Mouse (Mus musculus): Measurements from ENCODE around the gene Gabrg3. TPM values are rescaled to one million over a fixed set of nuclear protein-coding genes. Genes with fewer than 3 reads are reported as not detected.
A peak's percentile ranks its signal among the peaks of the same experiment; 100 is the strongest.

Gene Gabrg3
- total RNA-seq (2021), result 10 to 100 TPM; 15.5 to 16.5 TPM

DNA sequence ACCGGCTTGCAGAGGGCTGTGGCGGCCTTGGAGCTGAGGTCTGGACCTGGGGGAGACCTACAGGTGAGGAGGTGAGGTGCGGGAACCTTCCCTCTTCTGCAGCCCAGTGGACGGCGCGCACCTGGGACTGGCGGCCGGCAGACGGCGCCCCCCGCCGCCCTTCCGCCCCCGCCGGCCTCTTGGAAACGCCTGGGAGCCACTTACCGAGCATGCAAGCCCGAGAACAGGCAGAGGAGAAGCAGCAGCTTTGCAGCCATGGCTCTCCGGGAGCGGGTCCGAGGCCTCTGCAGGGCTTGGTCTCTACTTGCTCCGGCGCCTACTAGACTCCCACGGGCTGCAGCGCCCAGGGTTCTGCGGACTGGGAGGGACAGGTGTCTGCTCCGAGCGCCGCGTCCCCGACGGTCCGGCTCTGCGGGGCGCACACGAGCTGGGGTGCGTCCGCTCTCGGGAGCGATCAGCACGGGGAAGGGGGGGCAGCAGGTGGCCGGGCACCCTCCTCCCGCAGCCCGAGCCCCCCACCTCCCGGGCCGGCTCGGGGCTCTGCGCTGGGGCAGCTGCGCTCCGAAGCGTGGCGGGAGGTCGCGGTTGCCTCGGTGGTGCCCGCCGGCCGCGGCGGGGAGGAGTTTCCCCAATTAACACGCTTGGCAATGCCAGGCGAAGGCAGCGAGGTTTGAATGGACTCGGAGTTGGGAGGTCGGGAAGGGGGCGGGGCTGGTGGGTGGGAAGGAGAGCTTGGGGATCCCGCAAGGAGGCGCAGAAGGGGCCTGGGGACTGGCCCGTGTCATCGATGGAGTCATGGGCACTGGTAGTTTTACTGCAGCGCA is at the start of gene Gabrg3:
Gabrg3 (minus strand) TSS at position 672 of the 824 bp plus-strand sequence.
- peak; percentile 37 to 51 for DNase-seq

DNA sequence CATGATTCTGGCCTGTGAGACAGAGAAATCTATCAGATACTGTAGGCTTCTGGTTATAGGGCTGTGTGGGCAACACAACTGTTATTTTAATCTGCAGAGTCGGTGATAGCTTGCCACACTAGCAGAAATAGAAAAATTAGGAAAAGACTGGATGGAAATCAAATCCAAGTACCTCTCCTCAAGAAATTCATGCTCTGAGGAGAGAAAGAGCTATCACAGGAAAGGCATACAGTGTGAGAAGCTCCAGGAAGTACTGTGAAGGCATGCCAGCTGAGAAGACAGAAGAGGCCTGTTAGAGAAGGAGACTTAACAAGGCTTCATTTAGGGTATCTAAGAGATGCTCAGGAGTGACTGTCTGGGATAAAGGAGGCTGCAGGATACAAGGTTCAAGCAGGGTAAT is 35.7 kb upstream of the Gabrg3 start:
- DNase-seq, result no peak

DNA sequence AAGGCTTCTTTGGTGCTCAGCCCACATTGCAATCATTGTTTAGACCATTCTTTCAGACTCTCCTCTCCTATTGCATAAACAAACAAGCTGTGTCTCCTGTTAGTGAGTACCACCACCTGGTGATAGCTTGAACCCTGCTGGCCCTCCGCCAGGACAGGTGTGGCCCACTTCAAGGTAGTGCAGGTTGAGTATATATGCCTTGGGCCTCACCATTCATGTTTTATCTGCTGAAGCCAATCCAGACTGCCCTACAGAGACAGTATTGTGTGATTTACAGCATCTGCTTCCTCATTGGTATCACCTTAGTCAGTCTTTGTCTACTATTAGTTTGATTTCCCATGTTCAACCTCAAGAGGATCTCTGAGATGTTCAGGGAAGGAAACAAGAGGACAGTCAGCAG is 34.1 kb upstream of the Gabrg3 start:
- no peak for DNase-seq

DNA sequence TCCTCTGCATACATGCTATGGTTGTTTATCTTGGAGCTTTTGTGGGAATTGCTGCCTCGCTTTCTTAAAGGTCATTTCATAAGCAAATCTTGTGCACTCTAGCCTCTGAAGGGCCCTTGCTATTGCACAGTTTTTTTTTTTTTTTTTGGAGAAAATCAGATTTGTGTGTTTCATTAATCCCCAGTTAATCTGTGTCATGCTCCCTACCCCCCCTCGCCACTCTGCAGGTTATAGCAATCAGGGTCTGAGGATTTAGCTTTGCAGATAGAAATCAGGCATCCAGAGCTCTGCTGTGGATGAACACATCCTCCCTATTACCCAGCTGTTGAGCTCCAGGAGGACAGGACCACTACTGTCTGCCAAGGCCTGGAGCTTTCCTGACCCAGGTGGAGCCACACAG is 32.4 kb upstream of the Gabrg3 start, which contains the start of gene Gabrb3:
Gabrb3 (plus strand) TSS at position 301 of the 400 bp plus-strand sequence.
- DNase-seq, result no peak

DNA sequence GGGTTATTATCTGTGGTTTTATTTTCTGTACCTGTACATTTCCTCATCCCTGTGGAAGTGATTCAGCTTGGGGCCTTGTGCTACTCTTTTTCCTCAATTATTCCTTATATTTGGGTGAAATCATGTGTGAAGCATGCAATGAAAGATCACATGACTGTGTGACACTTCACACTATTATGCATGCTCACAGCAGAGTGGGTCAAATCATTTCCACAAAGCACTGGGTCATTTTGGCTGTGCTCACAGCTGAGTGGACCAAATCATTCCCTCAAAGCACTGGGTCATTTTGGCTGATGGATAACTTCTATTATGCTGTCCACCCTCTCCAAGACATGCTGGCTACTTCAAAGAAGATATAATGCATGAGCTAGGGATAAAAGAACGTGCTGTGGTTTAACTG is 25.9 kb upstream of the Gabrg3 start:
- no peak for DNase-seq

DNA sequence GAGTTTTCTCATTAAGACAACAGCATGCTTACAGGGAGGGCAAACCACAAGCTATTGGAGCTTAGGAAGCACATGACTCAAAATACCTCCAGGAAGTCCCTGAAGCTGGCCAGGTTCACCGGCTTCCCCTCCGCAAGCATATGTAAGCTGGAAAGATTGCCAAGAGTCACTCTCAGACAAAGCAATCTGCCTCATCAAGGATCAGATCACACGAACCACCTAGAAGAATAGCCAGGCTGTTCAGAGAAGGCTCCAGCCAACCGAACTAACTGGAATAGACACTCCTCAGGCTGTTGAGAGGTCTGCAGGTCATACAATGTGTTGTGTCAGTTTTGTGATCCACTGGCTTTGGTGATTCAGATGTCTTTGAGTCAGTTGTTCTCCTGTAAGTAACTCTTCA is 24.2 kb upstream of the Gabrg3 start:
- DNase-seq, result no peak

DNA sequence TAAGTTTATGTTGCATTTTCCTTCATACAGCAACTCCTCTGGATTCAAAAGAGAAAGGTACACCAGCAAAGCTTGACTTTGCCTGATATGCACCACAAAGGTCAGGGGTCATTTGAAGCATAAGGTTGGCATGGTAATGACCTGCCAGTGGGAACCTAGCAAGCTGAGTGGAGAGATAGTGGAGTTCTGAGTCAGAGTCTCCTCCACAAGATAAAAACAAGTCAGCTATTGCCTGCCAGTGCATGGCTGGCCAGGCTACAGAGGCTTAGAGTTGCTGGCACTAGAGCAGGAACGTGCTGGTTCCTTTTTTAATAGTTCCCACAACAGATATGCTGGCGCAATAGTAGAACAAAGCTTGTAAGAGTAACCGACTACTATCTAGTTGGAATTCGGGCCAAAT is 6.6 kb upstream of the Gabrg3 start:
- no peak for DNase-seq

DNA sequence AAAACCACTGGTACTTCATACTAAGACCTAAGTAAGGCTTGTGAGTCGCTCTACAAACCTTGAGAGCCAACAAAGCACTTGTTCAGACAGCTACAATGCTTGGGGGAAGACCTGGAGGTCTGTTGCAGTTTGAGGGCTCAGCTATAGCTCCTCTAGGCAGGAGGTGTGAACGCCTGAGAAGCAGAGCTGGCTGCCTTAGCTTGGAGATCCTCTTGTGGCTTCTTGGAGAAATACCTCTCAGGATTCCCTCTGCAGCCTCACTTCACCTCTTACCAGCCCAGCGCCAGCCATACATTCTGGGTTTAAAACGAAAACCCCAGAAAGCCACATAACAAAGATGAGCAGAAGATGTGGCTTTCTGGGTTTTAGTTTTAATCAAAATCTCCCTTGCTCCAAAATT is 3.1 kb upstream of the Gabrg3 start:
- DNase-seq, result no peak

DNA sequence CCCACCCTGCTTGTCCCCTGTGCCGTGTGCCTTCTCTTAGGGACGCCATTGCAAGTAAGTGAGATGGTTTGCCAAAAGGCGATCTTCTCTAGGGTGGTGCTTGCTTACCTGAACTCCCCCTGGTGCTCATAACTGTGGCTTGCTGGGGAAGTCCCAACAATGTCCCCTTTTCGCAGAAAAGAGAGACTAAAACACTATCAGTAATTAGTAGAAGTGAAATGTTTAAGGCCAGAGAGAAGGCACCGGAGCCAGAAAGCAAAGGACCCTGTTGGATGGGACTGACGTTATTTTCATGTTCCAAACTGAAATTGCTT is 310 bp upstream of the Gabrg3 start:
- DNase-seq, result no peak

DNA sequence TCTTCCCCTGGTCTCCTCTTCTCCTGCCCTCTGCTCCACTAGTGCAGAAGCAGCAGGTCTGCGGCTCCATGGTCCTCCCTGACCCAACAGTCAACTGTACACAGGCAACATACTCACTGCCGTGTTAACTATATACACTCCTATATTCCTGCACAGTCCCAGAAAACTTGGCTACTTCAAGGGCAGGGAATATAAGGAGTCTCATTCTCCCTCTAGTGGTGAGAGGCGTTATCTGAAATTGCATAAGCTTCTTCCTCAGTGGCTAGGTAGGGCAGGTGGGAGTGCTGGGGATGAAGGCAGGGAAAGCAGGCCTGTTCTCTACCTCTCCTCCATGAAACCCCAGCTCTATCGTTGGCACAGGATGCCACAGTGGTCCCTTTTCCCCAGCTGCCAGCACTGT is 2.9 kb downstream of the Gabrg3 start:
- peak in 1 of 2 experiments; percentile 27 for DNase-seq

DNA sequence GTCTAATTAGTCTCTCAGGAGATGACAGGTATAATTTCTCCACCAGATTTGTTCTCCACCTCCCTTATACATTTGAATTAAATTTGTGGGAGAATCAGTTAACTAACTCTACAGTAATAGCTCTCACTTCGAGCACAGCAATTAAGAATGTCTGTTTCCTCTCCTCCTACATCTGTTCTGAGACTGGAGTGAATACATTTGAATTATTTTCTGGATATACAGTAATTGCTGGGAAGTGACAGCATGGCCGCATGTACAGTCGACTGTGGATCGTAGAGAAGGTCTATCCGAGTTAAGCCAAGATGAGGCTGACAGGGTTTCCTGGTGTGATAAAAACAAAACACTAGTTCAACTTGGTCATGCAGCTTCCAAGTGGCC is 21.0 kb downstream of the Gabrg3 start:
- DNase-seq, result no peak

DNA sequence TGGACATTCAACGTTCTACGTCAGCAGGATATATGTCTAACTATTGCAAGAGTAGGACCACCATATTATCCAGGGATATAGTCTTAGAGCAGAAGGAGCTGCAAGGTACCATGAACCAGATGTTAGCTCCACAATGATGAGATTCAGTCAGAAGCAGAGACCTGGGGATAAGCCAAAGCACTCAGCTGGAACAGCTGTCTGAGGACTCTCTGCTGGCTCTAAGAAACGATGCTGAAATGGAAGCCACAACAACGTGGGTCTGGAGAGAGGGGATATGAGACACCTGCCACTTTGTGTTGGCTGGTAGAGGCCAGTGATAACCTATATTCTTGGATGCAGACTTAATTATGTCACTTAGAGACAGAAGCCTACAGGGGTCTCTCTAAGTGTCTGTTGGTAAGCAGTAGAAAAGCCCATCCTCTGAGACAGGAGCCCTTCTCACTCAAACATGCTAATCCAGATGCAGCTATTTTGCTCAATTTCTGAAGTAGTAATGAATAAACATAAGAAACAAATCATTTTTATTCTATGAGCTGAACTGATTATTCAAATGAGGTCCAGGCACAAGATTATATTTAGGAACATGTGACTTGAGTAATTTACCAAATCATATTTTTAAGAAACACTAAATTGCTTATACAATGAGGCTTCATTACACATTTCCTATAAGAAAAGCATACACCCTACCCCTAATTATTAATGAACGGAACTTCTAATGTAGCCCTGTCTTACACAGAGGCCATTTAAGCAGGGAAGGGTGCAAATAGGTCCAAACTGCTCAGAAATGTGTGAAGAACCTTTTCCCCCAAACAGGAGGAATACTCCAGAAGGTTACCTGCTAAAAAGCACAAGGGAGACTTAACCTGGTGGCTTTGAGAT is 21.6 kb downstream of the Gabrg3 start:
- no peak for DNase-seq

DNA sequence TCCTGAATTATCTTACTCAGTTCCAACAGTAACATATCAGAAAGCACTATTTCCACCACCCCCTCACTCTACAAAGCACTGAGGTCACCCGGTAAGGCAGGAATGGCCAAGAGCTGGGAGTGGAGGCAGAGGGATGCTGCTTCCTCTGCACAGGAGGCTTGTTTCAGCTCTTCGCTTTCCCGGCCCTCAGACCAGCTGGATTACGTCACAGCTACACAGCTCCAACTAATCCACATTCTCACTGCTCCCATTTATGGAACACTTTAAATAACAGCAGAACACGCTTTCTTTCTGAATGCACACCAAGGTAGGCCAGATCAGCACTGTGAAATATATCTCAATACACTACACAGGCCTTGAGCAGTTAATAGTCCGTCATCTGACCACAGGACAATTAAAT is 23.2 kb downstream of the Gabrg3 start:
- no peak for DNase-seq

DNA sequence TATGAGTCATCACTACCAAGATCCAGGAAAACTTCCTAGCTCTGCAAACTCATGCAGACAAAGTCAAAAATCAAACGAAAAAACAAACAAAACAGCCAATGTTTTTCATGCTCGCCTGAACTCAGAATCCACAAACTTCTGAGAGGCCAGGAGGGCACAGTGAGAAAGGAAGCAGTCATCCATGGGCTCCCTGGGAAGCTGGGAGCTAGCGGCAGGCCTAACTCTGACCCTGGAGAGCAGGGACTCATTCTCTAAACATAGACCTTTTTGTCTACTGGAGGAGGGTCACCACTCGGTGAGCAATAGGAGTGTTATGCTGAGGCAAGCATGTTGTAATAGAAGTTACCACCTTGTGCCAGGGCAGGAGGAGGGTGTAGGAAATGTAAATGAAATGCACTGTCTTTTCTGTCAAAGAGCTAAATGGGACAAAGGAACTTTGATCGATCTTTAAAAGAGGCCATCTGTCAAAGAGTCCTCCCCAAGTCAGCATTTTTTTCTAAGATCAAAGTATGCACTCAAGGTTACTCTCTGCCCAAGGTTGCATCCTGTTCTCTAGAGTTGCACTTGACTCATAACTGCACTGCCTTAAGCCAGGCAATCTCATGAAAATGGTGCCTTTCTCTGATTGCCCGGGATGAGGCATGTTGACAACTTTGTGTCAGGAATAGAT is 29.0 kb downstream of the Gabrg3 start:
- no peak for DNase-seq

DNA sequence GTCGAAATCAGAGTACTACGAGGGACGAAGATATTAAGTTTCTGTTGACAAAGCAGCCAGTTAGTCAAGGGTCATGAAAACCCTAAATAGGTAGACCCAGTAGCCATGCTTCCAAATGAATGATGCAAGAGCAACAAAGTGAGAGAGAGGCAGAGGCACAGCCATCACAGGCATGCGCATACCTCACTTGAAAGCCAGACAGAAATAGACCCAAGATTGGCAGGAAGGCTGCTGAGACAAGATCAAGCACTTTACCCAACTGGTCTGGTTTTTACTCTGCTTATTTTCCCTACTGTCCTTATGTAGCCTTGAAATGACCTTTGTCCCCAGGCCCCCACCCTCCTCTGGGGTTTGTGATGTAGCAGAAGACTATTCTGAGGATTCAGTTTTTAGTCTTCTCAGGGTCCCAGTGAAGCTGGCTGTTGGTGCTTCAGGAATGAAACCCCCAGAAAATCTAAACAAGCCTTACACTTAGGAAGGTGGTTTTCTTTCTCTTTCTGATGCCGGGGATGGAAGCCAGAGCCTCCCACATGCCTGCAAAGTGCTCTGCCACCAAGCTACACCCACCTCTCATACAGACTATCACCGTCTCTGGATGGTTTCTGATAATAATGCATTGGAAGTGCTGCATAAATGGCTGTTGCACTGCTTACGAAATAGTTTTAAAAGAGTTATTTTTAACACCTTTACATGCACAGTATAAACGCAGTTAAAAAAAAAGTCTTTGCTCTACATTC is 30.3 kb downstream of the Gabrg3 start:
- DNase-seq, result peak in 1 of 2 experiments; percentile 15

DNA sequence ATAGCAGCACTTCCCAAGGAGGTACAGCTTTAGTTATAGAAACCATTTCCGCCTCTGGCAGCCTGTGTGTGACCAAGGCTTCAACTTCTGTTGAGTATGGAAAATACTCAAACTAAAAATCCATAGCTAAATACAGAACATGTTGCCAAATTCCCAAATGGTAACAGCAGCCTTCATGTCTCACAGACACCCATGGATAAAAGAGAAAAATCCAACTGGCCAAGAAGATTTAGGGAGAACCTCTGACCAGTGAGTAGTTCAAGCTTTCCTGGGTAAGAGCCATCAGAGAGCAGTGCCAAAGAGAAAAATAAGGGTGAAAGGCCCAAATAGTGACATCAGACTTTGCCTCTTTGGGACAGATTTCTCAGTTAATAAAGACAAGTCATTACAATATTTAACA is 38.2 kb downstream of the Gabrg3 start:
- no peak for DNase-seq

DNA sequence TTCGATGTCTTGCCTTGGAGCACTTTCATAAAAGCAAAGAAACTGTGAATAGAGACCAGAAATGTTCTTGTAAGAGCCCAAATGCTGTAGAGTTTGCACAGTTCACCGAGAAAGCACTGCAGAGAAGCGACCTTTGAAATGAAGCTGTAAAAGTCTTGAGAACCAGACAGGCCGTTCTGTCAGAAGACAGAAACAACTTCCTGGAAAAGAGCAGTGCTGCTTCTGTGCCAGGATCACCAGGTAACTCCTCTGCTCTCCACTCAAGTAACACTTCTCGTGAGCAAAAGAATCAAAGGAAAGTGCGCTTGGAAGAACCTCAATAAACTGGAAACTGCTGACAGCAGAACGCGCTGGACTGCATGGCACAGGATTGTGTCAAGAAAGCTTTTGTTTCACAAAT is 45.1 kb downstream of the Gabrg3 start:
- DNase-seq, result no peak

DNA sequence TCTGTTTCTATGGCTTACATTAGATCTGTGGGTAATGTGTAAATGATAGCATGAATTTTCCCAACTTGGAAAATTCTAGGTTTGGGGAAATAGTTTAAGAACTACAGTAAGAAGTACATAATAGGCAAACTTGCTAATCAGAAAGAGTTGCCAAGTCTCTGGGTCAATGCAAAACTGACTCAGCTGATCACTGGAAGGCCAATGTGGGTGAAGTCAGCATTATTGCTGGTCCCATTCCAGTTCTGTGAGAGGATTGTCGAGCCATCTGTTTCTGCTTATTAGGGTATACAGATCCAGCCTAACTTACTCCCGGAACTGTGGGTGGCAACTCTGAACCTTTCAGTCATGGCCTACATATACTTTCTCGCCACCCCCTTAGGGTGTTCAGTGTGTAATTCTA is 55.8 kb downstream of the Gabrg3 start:
- DNase-seq, result no peak

DNA sequence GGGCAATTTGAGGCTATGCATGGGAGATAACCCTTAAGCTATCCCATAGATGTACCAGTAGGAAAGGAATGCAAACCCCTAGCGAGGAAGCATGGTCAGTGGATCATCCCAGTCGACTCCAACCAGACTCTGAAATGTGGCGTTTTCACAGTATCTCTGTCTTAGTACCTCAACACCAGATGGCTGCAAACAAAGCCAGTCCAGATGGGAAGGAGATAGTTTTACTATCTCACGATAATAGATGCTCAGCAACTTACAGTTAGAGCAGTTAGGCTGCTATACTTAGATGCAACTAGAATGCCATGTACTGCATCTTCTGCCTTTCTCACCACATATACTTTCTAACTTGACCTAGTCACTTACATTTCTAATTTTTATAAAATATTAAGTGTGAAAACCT is 56.7 kb downstream of the Gabrg3 start:
- no peak for DNase-seq

DNA sequence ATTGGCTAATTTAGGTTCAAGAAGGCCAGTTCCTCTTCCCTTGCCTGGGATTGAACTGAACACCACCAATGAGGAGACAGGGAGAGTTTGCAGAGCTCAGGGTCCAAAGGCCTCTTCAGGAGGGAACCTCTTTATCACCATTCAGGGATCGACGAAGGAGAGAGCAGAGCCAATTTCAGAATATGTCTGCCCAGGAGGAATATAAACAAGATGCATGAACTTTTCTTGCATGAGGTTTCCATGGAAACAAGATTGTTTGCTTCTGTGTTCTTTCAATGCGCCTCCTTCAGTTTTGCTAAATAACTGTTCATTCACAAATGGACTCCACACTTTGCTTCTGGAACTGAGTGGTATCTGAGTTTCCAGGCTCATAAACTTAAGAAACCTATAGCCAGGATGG is 62.5 kb downstream of the Gabrg3 start:
- no peak for DNase-seq

DNA sequence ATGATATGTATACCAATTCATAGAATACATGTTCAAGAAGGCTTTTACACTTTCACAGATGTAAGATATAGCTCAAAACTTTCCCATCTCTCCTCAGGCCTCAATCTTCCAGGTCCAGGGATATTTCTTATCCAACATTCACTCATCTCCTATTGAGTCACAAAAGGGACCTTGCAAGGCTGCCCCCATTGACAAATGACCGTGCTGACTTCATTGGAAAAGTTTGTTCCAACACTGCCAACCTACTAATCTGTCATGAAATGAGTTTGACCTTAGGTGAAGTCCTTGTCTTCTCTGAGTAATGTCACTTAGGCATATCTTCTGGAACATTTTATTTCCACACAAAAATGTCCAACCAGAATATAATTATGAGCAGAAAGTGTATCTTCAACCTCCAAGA is 64.9 kb downstream of the Gabrg3 start:
- no peak for DNase-seq

DNA sequence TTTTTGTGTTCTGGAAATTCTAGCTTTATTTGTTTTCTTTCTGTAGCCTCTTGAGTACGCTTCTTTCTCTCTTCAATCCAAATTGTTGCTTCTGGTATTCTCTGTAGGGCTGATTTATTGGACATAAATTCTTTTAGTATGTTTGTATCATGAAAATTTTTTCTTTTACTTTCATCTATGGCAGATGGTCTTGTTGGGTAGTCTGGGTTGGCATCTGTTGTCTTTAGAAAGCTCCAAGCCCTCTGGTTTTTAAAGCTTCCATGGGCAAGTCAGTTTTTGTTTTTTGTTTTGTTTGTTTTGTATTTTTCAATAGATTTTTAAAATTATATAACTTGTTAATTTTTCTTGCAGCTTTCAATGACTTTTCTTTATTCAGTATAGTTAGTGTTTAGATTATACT is 72.0 kb downstream of the Gabrg3 start:
- DNase-seq, result no peak

DNA sequence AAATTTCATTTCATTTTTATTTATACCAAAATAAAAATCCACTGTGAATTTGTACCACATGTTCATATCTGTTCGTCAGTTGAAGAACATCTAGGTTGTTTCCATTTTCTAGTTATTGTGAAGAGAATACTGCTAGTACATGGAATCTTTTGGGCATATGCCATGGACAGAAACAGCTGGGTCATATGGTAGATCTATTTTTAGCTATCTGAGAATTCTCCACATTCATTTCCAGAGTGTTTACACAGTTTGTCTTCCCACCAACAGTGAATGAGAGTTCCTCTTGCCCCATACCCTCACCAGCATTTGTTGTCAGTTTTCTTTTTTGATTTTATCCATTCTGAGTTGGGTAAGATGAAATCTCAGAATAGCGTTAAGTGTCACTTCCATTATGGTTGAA is 75.0 kb downstream of the Gabrg3 start:
- no peak for DNase-seq
